Mouse (Mus musculus): ENCODE data around the gene Gm11595. TPM values are rescaled to one million over a fixed set of nuclear protein-coding genes. Genes with fewer than 3 reads are reported as not detected.
"Not testable (repeated sequence)": the region's sequence is repeated elsewhere in the genome, so short reads cannot be mapped to it uniquely, and the experiment has no call there.

Gm11595 gene
- not detected in 2 replicates for polyA plus RNA-seq (2016; fragmentation: Nextera tagmentation; extraction: Ambion mirVana)

GRCm38 (mm10) chr11:99772813-99773212 is at the start of gene Gm11595:
Gene Gm11595, minus strand, starts transcription at chr11:99772913.
- H3K27me3 ChIP-seq (ENCODE audit: low read depth, poor library complexity, severe bottlenecking); H3K27ac ChIP-seq (replicated peaks); H3K4me1 ChIP-seq; DNase-seq (ENCODE audit: low spot score); H3K36me3 ChIP-seq; H3K4me3 ChIP-seq; H3K9me3 ChIP-seq (replicated peaks): not testable (repeated sequence)

GRCm38 (mm10) chr11:99815566-99815965 is 42.9 kb upstream of the Gm11595 start, which contains the start of gene Gm11564:
Gene Gm11564, minus strand, starts transcription at chr11:99815666.
- peak within 1 kb of the TSS; percentile 66 for H3K27ac ChIP-seq (replicated peaks)
- H3K4me1 ChIP-seq; DNase-seq (ENCODE audit: low spot score); H3K9me3 ChIP-seq (replicated peaks); H3K36me3 ChIP-seq; H3K27me3 ChIP-seq (ENCODE audit: low read depth, poor library complexity, severe bottlenecking); H3K4me3 ChIP-seq: not testable (repeated sequence)
- 91% methylated on average over 2 of the region's 2 CpGs for WGBS

- not testable (repeated sequence) for H3K4me3 ChIP-seq; H3K9me3 ChIP-seq (replicated peaks); H3K27me3 ChIP-seq (ENCODE audit: low read depth, poor library complexity, severe bottlenecking); H3K36me3 ChIP-seq; DNase-seq (ENCODE audit: low spot score); H3K27ac ChIP-seq (replicated peaks); H3K4me1 ChIP-seq
Observed at GRCm38 (mm10) chr11:99809792-99810191, 37.1 kb upstream of the Gm11595 start, which contains the start of gene Krtap4-13. Gene Krtap4-13, minus strand, starts transcription at chr11:99809892.

GRCm38 (mm10) chr11:99804346-99804745 is 31.6 kb upstream of the Gm11595 start, which contains the start of gene Gm11554:
Gene Gm11554, minus strand, starts transcription at chr11:99804446.
- not testable (repeated sequence) for H3K27ac ChIP-seq (replicated peaks); H3K27me3 ChIP-seq (ENCODE audit: low read depth, poor library complexity, severe bottlenecking); H3K9me3 ChIP-seq (replicated peaks); H3K36me3 ChIP-seq; DNase-seq (ENCODE audit: low spot score); H3K4me1 ChIP-seq; H3K4me3 ChIP-seq
- no CpG with 5 or more reads among the region's 1 CpGs for WGBS

- not testable (repeated sequence) for H3K27me3 ChIP-seq (ENCODE audit: low read depth, poor library complexity, severe bottlenecking); H3K36me3 ChIP-seq; H3K9me3 ChIP-seq (replicated peaks); DNase-seq (ENCODE audit: low spot score); H3K4me3 ChIP-seq; H3K4me1 ChIP-seq; H3K27ac ChIP-seq (replicated peaks)
- no CpG with 5 or more reads among the region's 1 CpGs for WGBS
Observed at GRCm38 (mm10) chr11:99798832-99799231, 26.1 kb upstream of the Gm11595 start, which contains the start of gene Gm11569. Gene Gm11569, minus strand, starts transcription at chr11:99798932.

GRCm38 (mm10) chr11:99793367-99793766 is 20.7 kb upstream of the Gm11595 start, which contains the start of gene Gm11596:
Gene Gm11596, minus strand, starts transcription at chr11:99793467.
- Histone ChIP-seq H3K27ac (replicated peaks) (no peak within 1 kb of the TSS), H3K36me3 (no peaks in the 10 kb centered on the region), H3K27me3 (ENCODE audit: low read depth, poor library complexity, severe bottlenecking) (no peaks in the 10 kb centered on the region), H3K4me3 (no peak within 1 kb of the TSS), H3K4me1 (no peaks in the 10 kb centered on the region), H3K9me3 (replicated peaks) (no peaks in the 10 kb centered on the region)
- 89% methylated on average over 2 of the region's 2 CpGs for WGBS
- no peak for DNase-seq (ENCODE audit: low spot score)

- not testable (repeated sequence) for H3K4me3 ChIP-seq; H3K27me3 ChIP-seq (ENCODE audit: low read depth, poor library complexity, severe bottlenecking); H3K36me3 ChIP-seq; H3K4me1 ChIP-seq; H3K9me3 ChIP-seq (replicated peaks); DNase-seq (ENCODE audit: low spot score)
- 0 out of 2 replicates have a peak within 1 kb of the TSS, but pooled peaks have one; percentile 13 for H3K27ac ChIP-seq (replicated peaks)
Observed at GRCm38 (mm10) chr11:99784900-99785299, 12.2 kb upstream of the Gm11595 start, which contains the start of gene Krtap4-9. Gene Krtap4-9, plus strand, starts transcription at chr11:99785200.

- Histone ChIP-seq H3K4me1 (peaks cover 14% of the 10 kb centered on the region), H3K36me3 (no peaks in the 10 kb centered on the region), H3K4me3 (no peak within 1 kb of the TSS), H3K27ac (replicated peaks) (no peak within 1 kb of the TSS), H3K27me3 (ENCODE audit: low read depth, poor library complexity, severe bottlenecking) (no peaks in the 10 kb centered on the region), H3K9me3 (replicated peaks) (no peaks in the 10 kb centered on the region)
- DNase-seq (ENCODE audit: low spot score), result no peak
- WGBS, result 94% methylated on average over 2 of the region's 2 CpGs
Observed at GRCm38 (mm10) chr11:99780604-99781003, 7.9 kb upstream of the Gm11595 start, which contains the start of gene Krtap4-8. Gene Krtap4-8, minus strand, starts transcription at chr11:99780704.

GRCm38 (mm10) chr11:99778401-99778800 is 5.7 kb upstream of the Gm11595 start:
- H3K36me3 ChIP-seq, result no peaks in the 10 kb centered on the region
- WGBS, result 56% methylated on average over 7 of the region's 7 CpGs
- DNase-seq (ENCODE audit: low spot score), result peak; percentile 31
- H3K27me3 ChIP-seq (ENCODE audit: low read depth, poor library complexity, severe bottlenecking), result no peaks in the 10 kb centered on the region
- H3K9me3 ChIP-seq (replicated peaks), result no peaks in the 10 kb centered on the region
- H3K4me3 ChIP-seq, result no peak overlapping the region
- H3K4me1 ChIP-seq, result peaks cover 14% of the 10 kb centered on the region
- H3K27ac ChIP-seq (replicated peaks), result no peak overlapping the region

- Histone ChIP-seq H3K4me3 (no peak overlapping the region), H3K27ac (replicated peaks) (no peak overlapping the region), H3K4me1 (no peaks in the 10 kb centered on the region), H3K36me3 (no peaks in the 10 kb centered on the region), H3K9me3 (replicated peaks) (no peaks in the 10 kb centered on the region), H3K27me3 (ENCODE audit: low read depth, poor library complexity, severe bottlenecking) (no peaks in the 10 kb centered on the region)
- WGBS, result 83% methylated on average over 2 of the region's 2 CpGs
- DNase-seq (ENCODE audit: low spot score), result no peak
Observed at GRCm38 (mm10) chr11:99768410-99768809, 4.3 kb downstream of the Gm11595 start.

GRCm38 (mm10) chr11:99758877-99759276 is 13.8 kb downstream of the Gm11595 start:
- DNase-seq (ENCODE audit: low spot score), result no peak
- 96% methylated on average over 1 of the region's 1 CpGs for WGBS
- H3K27ac ChIP-seq (replicated peaks), result no peak overlapping the region

GRCm38 (mm10) chr11:99743985-99744384 is 28.7 kb downstream of the Gm11595 start:
- 86% methylated on average over 3 of the region's 3 CpGs for WGBS

More at GRCm38 (mm10) chr11:99758877-99759276, 13.8 kb downstream of the Gm11595 start:
- H3K9me3 ChIP-seq (replicated peaks), result 0 out of 2 replicates have a peak, but pooled peaks cover 2% of the 10 kb centered on the region
- no peak overlapping the region for H3K4me3 ChIP-seq
- no peaks in the 10 kb centered on the region for H3K36me3 ChIP-seq
- H3K27me3 ChIP-seq (ENCODE audit: low read depth, poor library complexity, severe bottlenecking), result no peaks in the 10 kb centered on the region
- H3K4me1 ChIP-seq, result no peaks in the 10 kb centered on the region

GRCm38 (mm10) chr11:99734190-99734589 is 38.5 kb downstream of the Gm11595 start, which contains the start of gene Gm14180:
Gene Gm14180, minus strand, starts transcription at chr11:99734290.
- DNase-seq (ENCODE audit: low spot score), result no peak
- Histone ChIP-seq H3K27me3 (ENCODE audit: low read depth, poor library complexity, severe bottlenecking) (no peaks in the 10 kb centered on the region), H3K4me3 (no peak within 1 kb of the TSS), H3K36me3 (no peaks in the 10 kb centered on the region), H3K9me3 (replicated peaks) (no peaks in the 10 kb centered on the region), H3K4me1 (no peaks in the 10 kb centered on the region), H3K27ac (replicated peaks) (no peak within 1 kb of the TSS)
- WGBS, result 74% methylated on average over 2 of the region's 2 CpGs

More at GRCm38 (mm10) chr11:99743985-99744384, 28.7 kb downstream of the Gm11595 start:
- Histone ChIP-seq H3K27me3 (ENCODE audit: low read depth, poor library complexity, severe bottlenecking) (no peaks in the 10 kb centered on the region), H3K4me3 (no peak overlapping the region), H3K9me3 (replicated peaks) (no peaks in the 10 kb centered on the region), H3K27ac (replicated peaks) (no peak overlapping the region), H3K4me1 (no peaks in the 10 kb centered on the region), H3K36me3 (no peaks in the 10 kb centered on the region)
- no peak for DNase-seq (ENCODE audit: low spot score)

Measured in midbrain, embryonic 10.5 days (tissue).